In the genomic region with DNA sequence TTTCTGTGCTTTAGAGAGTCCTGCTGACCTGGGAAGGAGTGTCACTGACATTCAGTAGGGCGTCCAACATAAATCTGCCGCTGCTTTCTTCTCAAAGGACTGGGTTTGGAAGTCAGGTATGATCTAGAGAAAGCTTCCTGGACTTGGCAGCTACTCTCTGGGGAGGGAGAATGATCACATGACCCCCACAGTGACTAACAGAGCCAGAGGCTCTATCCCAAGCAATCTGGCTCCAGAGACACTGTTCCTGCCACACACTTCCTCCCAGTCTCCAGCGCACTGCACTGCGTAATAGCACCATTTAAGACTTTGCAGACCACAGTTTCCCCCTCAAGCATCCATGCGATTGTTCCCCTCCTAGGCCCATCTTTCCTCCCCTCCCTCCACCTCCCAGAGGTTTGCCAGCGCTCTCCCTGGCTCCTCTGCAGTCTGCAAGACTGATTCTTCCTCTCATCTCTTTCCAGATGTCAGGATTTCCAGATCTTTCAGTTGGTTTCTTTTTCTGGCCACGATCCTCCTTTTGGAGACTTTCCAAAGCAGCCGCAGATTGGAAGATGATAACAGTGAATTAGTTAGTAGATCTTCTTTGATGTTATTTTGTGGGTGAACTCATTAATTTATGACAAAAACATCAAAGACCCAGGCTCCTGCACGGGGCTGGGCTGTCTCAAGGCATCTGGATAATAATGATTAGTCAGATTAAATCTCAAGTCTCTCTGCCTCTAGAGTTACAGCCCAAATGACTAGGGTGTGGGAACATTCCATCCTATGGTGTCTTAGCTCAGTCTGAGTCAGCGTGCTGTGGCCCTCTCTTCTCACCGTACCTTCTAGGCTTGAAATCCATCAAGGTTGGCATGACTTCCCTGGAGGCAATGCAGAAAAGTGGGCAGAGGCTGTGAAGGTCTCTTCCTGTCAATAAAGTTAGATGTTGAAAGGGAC, we compare ENCODE assay signal across 35 mouse cellular contexts. TPM values are rescaled to one million over a fixed set of nuclear protein-coding genes. Genes with fewer than 3 reads are reported as not detected.
A peak's percentile ranks its signal among the peaks of the same experiment; 100 is the strongest.
DNase-seq lines count a peak whose midpoint lies in the region; ATAC-seq and TF ChIP-seq lines count a peak whose summit lies in the region.
"Had no signal": no experiment of that assay in that cellular context is flagged by ENCODE, and none has a peak within 500 bp of the region (broad histone marks: within the 10 kb centered on the region; RNA-seq: fewer than 3 reads in every experiment).

No protein-coding gene starts in this region.

- ATAC-seq in midbrain, postnatal 0 days (ENCODE audit: low FRiP score), result 0 out of 2 replicates have a peak, but pooled peaks have one; percentile 34
- no peak for ATAC-seq in midbrain, embryonic 11.5 days (ENCODE audit: low FRiP score)
- ATAC-seq: intestine, embryonic 16.5 days had no signal

- no peaks in the 10 kb centered on the region for H3K36me3 ChIP-seq in midbrain, postnatal 0 days (ENCODE audit: insufficient read depth, low read length)
- no peaks in the 10 kb centered on the region for H3K36me3 ChIP-seq in midbrain, embryonic 11.5 days (ENCODE audit: control insufficient read depth, insufficient read depth, low read length)
- no peaks in the 10 kb centered on the region for H3K36me3 ChIP-seq in C2C12 (ENCODE audit: control insufficient read depth, insufficient read depth)
- H3K36me3 ChIP-seq: embryonic facial prominence, embryonic 10.5 days; embryonic facial prominence, embryonic 15.5 days; forebrain, embryonic 12.5 days; hindbrain, embryonic 13.5 days had no signal

- no peaks in the 10 kb centered on the region for H3K79me2 ChIP-seq in C2C12 (ENCODE audit: control insufficient read depth, insufficient read depth)

- TF ChIP-seq CTCF in midbrain, postnatal 0 days (IDR thresholded peaks at IDR 0.05), result no peak
- TF ChIP-seq CTCF in C2C12 (IDR thresholded peaks at IDR 0.05; ENCODE audit: control insufficient read depth, insufficient read depth, insufficient read length), result no peak

- no peaks in the 10 kb centered on the region for H3K9me3 ChIP-seq in midbrain, postnatal 0 days (ENCODE audit: low read length)
- H3K9me3 ChIP-seq in midbrain, embryonic 11.5 days (ENCODE audit: control insufficient read depth, low read length), result no peaks in the 10 kb centered on the region
- H3K9me3 ChIP-seq: embryonic facial prominence, embryonic 10.5 days; embryonic facial prominence, embryonic 15.5 days; forebrain, embryonic 12.5 days; hindbrain, embryonic 13.5 days had no signal

- peak; percentile 5 for DNase-seq in adrenal gland, adult 8-10 months
- DNase-seq in adrenal gland, postnatal 25 days, result no peak
- DNase-seq in midbrain, postnatal 0 days (ENCODE audit: low spot score), result no peak
- no peak for DNase-seq in midbrain, embryonic 11.5 days (ENCODE audit: low spot score, missing footprints)
- DNase-seq in adrenal gland, postnatal 36 days, result peak; percentile 9 to 22
- no peak for DNase-seq in left cerebral cortex, adult 9 months (ENCODE audit: low spot score in 2 of 2)
- no peak for DNase-seq in cerebellum, adult 8-10 months
- DNase-seq: B cell, adult 2 months; cerebellum, adult 18-20 months; cerebellum, postnatal 14 days; gastrocnemius, postnatal 25 days; heart, adult 11 months; heart, postnatal 36 days; kidney, adult 8-10 months; kidney, postnatal 4 days; left cerebral cortex, postnatal 4 days; liver; lung, adult 2 months; lung, postnatal 10 days; right cerebral cortex, adult 18-20 months; right cerebral cortex, postnatal 4 days; thymus, postnatal 4 days had no signal

- H3K4me2 ChIP-seq in midbrain, postnatal 0 days (ENCODE audit: low read depth, low read length, poor library complexity, severe bottlenecking), result no peak overlapping the region
- no peak overlapping the region for H3K4me2 ChIP-seq in midbrain, embryonic 11.5 days
- H3K4me2 ChIP-seq: embryonic facial prominence, embryonic 15.5 days; forebrain, embryonic 12.5 days; heart, embryonic 11.5 days; hindbrain, embryonic 13.5 days had no signal

- H3K27ac ChIP-seq in midbrain, postnatal 0 days (ENCODE audit: low read depth, low read length), result no peak overlapping the region
- H3K27ac ChIP-seq in midbrain, embryonic 11.5 days (ENCODE audit: low read depth, low read length), result no peak overlapping the region
- H3K27ac ChIP-seq: embryonic facial prominence, embryonic 10.5 days; embryonic facial prominence, embryonic 15.5 days; forebrain, embryonic 12.5 days; hindbrain, embryonic 13.5 days; kidney, postnatal 0 days; liver, embryonic 14.5 days; stomach, postnatal 0 days had no signal

- no peaks in the 10 kb centered on the region for H3K27me3 ChIP-seq in midbrain, postnatal 0 days (ENCODE audit: insufficient read depth, low read length)
- peaks cover 4% of the 10 kb centered on the region; the same call in 1 of the 2 replicates for H3K27me3 ChIP-seq in midbrain, embryonic 11.5 days (ENCODE audit: control insufficient read depth, insufficient read depth, low read length)
- peaks cover 43% of the 10 kb centered on the region for H3K27me3 ChIP-seq in C2C12 (ENCODE audit: control insufficient read depth, insufficient read depth, insufficient read length)

- H3K4me3 ChIP-seq in midbrain, postnatal 0 days (ENCODE audit: low read depth, low read length), result no peak overlapping the region
- H3K4me3 ChIP-seq in midbrain, embryonic 11.5 days (ENCODE audit: low read depth, low read length), result no peak overlapping the region
- no peak overlapping the region for H3K4me3 ChIP-seq in C2C12 (ENCODE audit: insufficient read depth, poor library complexity, severe bottlenecking)
- H3K4me3 ChIP-seq: embryonic facial prominence, embryonic 10.5 days; embryonic facial prominence, embryonic 15.5 days; forebrain, embryonic 12.5 days; hindbrain, embryonic 13.5 days had no signal

- WGBS in midbrain, postnatal 0 days, result 46% methylated on average over 11 of the region's 11 CpGs
- 74% methylated on average over 11 of the region's 11 CpGs for WGBS in midbrain, embryonic 11.5 days

- no peak overlapping the region for H3K9ac ChIP-seq in midbrain, postnatal 0 days (replicated peaks; ENCODE audit: low read length, poor library complexity, severe bottlenecking)
- H3K9ac ChIP-seq in midbrain, embryonic 11.5 days (ENCODE audit: low read length), result no peak overlapping the region
- H3K9ac ChIP-seq: embryonic facial prominence, embryonic 15.5 days; forebrain, embryonic 12.5 days; hindbrain, embryonic 13.5 days; liver, embryonic 14.5 days had no signal

- H3K79me3 ChIP-seq in C2C12 (ENCODE audit: low read depth), result no peaks in the 10 kb centered on the region

- H3K4me1 ChIP-seq in midbrain, postnatal 0 days (ENCODE audit: insufficient read depth, low read length), result peaks cover 4% of the 10 kb centered on the region; the same call in 1 of the 2 replicates
- no peaks in the 10 kb centered on the region; the same call in 1 of the 2 replicates for H3K4me1 ChIP-seq in midbrain, embryonic 11.5 days (ENCODE audit: control insufficient read depth, insufficient read depth, low read length)

- no peak overlapping the region for H3ac ChIP-seq in C2C12 (ENCODE audit: control insufficient read depth, insufficient read length, low read depth)

TF ChIP-seq in C2C12, 6 proteins besides CTCF, POLR2A, EP300 and RAD21:
- TF ChIP-seq CEBPB (IDR thresholded peaks at IDR 0.05; ENCODE audit: low read depth) (no peak), USF1 (IDR thresholded peaks at IDR 0.05; ENCODE audit: low read depth) (peak; percentile 74), MAX (IDR thresholded peaks at IDR 0.05) (peak; percentile 26), MYOG (IDR thresholded peaks at IDR 0.05; ENCODE audit: control insufficient read depth, extremely low read depth, insufficient read length) (no peak), MYOD1 (IDR thresholded peaks at IDR 0.05; ENCODE audit: control insufficient read depth, insufficient read length, low read depth) (no peak), FOSL1 (IDR thresholded peaks at IDR 0.05; ENCODE audit: insufficient read depth, low read length, poor library complexity, severe bottlenecking) (no peak)

RNA-seq across cellular contexts. Expression of gene Golga7b, which starts 2.9 kb away (rescaled TPM):
- 1 to 10 TPM; 1.2 to 2.1 (median 1.6) TPM for total RNA-seq in adrenal gland, adult 8-10 months (2022)
- total RNA-seq in adrenal gland, postnatal 25 days (2021), result 0.86 and 1.2 TPM in 2 replicates
- 92.0 and 92.8 TPM in 2 replicates for total RNA-seq in midbrain, postnatal 0 days (2014; rRNA removed)
- polyA plus RNA-seq in midbrain, postnatal 0 days (2015; fragmentation: Nextera tagmentation; extraction: Ambion mirVana), result 68.9 and 70.3 TPM in 2 replicates
- 2.3 and 2.8 TPM in 2 replicates for polyA plus RNA-seq in midbrain, embryonic 11.5 days (2014; fragmentation: Nextera tagmentation; extraction: Ambion mirVana)
- 0.04 TPM for polyA plus RNA-seq in C2C12 (2012; fragmentation: generic; extraction: Trizol)
- 1 to 10 TPM; 1.1 to 1.5 TPM for total RNA-seq in adrenal gland, postnatal 36 days (2021)
- polyA plus RNA-seq: kidney, postnatal 0 days; liver, embryonic 14.5 days; spleen, adult 2 months had no signal

RNA-seq across cellular contexts. Expression of gene Sfrp5, which starts 48.2 kb away (rescaled TPM):
- 10 to 100 TPM in 2 of 4 experiments, 1 to 10 TPM in 2; 3.4 to 25.0 (median 13.1) TPM for total RNA-seq in adrenal gland, adult 8-10 months (2022)
- total RNA-seq in adrenal gland, postnatal 25 days (2021), result 1.1 and 1.8 TPM in 2 replicates
- 1.6 and 3.8 TPM in 2 replicates for total RNA-seq in midbrain, postnatal 0 days (2014; rRNA removed)
- polyA plus RNA-seq in midbrain, postnatal 0 days (2015; fragmentation: Nextera tagmentation; extraction: Ambion mirVana), result 2.7 and 2.8 TPM in 2 replicates
- polyA plus RNA-seq in midbrain, embryonic 11.5 days (2014; fragmentation: Nextera tagmentation; extraction: Ambion mirVana), result 0.11 and 0.14 TPM in 2 replicates
- not detected for polyA plus RNA-seq in C2C12 (2012; fragmentation: generic; extraction: Trizol)
- 1 to 10 TPM; 2.5 TPM for total RNA-seq in adrenal gland, postnatal 36 days (2021)
- total RNA-seq: CH12.LX; layer of hippocampus, postnatal 25 days had no signal

Comparison
In these comparisons a context has a peak if more than half of its experiments do, and no peak if none do; other contexts are left out.
1. DNase-seq: peak in adrenal gland, adult 8-10 months (single experiment) and adrenal gland, postnatal 36 days (2 of 2); none in adrenal gland, postnatal 25 days (single experiment), midbrain, postnatal 0 days (single experiment), midbrain, embryonic 11.5 days (single experiment), left cerebral cortex, adult 9 months (0 of 2) and cerebellum, adult 8-10 months (single experiment).
2. RNA of gene Golga7b, which starts 2.9 kb away (total RNA-seq): 92.0 to 92.8 TPM in midbrain, postnatal 0 days; 1.2 to 2.1 TPM in adrenal gland, adult 8-10 months, 1.1 to 1.5 TPM in adrenal gland, postnatal 36 days and 0.86 to 1.2 TPM in adrenal gland, postnatal 25 days; every median in the first group is over 10 times any median in the second.